Mouse (Mus musculus): ENCODE results near the gene Rnf207.

Gene Rnf207

DNA sequence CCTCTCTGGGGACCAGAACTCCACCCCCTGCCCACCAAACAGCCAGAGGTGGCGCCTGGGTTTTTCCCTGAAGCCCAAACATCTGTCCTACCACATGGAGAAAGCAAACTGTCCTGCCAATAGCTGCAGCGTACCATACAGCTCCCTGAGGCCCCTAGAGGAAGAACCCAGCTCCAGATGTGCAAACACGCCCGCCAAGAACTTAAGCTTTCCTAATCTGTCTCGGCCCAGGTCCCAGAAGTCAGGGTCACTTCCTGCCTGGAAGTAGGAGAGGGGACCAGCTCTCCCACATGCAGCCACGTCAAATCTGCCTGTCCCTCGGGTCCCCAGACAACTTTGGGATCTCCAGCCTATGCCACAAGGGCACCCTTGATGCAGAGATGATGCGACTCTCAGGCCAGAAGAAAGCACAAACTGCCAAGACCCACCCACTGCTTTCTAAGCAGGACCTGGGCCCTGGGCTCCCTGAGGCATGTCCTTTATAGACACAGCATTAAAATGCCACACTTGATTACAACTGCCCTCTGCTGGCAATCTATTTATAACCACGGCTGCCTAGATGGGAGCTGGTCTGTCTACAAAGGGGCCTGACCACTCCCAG, 46.2 kb downstream of the Rnf207 start:
- peak; percentile 90 to 92 for DNase-seq (ENCODE audit: low spot score in 2 of 2)

DNA sequence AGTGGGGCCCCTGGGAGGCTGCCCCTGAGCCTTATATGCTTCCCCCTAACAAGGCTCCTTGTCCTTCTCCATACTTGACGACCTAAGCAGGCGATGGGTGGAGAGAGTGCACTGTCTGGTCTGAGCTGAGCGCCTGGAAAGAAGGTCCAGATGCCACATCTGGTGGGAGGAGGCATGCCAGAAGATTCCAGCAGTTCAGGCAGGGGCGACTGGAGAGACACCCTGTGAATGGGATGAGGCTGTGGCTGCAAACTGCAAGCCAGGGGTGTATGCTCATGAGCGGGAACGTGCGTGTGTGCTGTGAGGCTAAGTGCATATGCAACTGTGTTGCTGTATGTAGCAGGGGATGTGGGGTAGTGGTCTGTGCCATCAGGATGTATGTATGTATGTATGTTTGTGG, 46.8 kb downstream of the Rnf207 start:
- no peak for DNase-seq (ENCODE audit: low spot score in 2 of 2)

DNA sequence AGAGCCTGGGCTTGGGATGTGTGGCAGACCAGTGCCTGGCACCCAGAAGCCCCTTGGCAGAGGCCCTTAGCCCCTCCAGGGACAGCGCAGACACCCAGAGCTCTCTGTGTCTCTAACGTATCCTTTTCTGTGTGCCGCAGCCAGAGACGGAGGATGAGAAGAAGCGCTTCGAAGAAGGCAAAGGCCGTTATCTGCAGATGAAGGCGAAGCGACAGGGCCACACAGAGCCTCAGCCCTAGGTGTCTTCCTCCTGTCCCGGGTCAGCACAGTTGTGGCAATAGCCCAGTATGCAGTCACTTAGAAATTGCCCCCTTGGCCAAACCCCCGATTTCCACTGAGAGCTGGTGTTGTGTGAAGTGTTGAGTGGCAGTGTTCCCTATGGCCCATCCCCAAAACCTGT, 47.5 kb downstream of the Rnf207 start:
- DNase-seq (ENCODE audit: low spot score in 2 of 2) = no peak

DNA sequence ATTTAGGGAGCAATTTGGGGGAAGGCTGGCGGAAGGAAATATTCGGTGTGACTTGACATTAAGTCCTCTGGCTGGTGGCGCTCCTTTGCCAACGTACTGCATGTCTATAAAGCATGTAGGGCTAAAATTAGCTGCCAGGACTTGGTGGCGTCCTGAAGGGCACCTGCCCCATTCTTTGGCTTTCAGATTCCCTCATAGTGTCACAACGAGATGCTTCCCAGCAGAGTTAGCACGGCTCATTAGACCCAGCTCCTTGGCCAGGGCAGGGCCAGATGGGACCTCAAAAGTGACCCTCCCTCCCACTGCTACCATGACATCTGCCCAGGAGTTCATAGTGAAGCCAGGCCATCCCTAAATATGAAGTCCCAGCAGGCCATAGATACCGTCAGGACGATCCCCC, 48.2 kb downstream of the Rnf207 start:
- DNase-seq (ENCODE audit: low spot score in 2 of 2) = no peak

DNA sequence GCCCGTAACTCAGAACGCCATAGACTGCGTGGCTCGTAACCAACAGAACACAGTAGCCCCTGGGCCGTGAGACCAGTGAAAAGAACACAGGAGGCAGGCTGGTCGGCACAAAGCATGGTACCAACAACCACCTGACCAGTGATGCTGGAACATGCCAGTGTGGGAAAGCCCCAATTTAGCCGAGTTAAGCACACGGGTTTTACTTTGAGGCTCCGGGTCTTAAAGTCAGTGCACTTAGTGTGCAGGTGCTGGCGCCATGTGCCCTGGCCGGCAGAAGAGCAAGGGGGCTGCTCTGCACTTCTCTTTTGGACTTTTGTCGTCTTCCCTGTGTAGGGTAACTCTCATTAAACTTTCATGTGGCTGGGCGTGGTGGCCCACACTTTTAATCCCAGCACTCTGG, 48.8 kb downstream of the Rnf207 start:
- no peak for DNase-seq (ENCODE audit: low spot score in 2 of 2)

DNA sequence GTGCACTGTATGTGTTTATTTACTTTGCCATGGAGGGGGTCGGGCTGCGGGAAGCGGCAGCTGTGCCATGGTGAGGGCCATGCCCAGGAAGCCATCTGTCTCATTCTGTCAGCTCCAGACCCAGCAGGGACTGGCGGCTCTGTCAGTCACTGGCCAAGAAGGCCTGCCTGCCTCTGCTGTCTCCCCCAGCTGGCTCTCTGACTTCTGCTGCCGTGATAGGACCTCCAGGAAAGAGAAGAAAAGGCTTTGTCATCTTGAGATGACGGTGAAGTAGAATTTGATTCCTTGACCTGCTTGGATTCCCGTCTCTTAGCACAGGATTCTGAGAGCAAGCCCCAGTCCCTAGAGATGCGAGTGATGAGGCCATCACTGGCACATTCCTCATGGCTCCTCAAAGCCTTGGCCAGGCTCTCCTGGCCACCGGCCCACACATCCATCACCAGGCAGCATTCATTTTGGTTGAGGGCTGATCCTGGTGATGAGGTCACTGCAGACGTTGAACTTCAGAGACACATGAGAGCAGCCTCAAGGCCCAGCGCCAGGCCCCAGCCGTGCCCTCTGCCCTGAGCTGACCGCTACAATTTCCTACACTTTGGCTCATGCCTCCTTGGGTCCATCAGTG, 50.9 kb downstream of the Rnf207 start:
- peak in 1 of 2 experiments; percentile 80 for DNase-seq (ENCODE audit: low spot score in 2 of 2)

DNA sequence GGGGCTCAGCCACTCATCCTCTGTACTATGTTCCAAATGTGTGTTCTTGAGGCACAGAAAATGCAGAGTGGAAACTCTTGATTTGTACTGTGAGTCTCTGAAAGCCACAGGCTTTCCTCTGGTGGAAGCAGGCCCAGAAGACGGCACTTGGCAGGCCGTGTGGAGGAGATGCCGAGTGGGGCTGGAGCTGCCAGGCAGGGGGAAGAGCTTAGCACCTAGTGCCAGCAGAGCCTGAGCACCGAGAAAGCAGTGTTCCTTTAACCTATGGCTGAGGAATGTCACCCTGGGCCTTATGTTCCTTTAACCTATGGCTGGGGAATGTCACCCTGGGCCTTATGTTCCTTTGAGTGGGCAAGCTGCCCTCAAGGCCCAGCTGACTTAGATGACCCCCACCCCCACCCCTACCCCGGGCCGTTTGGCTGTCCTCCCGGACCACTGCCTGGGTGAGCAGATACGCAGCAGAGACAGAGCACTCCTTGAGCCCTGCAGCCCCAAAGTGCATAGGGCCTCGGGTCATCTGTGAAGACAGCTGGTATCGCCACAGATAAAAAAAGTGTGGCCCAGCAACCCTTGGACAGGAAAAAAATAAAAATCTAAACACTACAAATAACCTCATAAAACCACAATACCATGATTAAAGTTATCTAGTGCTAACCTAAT, 52.4 kb downstream of the Rnf207 start:
- DNase-seq (ENCODE audit: low spot score in 2 of 2) = peak in 1 of 2 experiments; percentile 48

DNA sequence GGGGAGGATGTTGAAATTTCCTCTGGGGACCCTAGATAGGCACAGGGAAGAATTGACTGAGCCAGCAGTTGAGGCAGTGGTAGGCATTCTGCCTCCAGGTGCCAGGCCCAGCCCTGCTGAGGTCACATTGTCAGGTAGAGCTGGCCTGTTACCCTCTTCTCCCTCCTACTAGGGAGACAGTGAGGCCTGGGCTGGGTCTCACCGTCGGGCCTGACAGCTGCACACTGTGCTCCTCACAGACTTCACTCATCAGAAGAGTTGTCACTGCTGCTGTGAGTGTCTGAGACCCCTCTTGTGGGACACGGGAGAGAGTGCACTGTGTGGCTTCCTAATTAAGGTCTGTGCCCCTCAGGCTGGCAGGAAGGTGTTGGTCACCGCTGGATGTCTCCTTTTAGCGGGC, 53.0 kb downstream of the Rnf207 start:
- DNase-seq (ENCODE audit: low spot score in 2 of 2) = no peak

DNA sequence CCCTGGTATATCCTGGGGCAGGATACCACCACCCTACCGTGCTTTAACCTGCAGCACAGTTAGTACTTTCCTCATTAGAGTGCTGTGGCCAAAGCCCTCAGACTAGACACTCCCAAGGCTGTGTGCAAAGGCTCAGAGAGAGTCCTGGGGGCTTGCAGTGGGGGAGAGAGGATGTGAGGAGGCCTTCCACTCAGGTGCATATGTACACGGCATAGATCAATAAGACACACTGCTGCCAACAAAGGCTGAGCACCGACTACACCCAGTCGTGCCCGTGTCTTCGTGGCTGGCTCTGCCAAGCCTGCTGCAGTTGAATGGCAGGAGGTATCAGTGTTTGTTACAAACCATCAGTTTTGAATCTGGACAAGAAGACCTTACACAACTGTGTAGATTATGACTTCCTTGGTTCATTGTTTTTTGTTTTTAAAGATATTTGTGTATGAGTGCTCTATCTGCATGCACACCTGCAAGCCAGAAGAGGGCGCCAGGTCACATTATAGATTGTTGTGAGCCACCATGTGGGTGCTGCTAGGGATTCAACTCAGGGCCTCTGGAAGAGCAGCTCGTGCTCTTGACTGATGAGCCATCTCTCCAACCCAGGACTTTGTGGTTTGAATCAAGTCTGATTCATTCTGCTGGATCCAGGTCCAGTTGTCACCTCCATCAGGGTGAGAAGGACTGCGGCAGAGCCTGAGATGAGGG, 53.8 kb downstream of the Rnf207 start:
- DNase-seq (ENCODE audit: low spot score in 2 of 2) = no peak

DNA sequence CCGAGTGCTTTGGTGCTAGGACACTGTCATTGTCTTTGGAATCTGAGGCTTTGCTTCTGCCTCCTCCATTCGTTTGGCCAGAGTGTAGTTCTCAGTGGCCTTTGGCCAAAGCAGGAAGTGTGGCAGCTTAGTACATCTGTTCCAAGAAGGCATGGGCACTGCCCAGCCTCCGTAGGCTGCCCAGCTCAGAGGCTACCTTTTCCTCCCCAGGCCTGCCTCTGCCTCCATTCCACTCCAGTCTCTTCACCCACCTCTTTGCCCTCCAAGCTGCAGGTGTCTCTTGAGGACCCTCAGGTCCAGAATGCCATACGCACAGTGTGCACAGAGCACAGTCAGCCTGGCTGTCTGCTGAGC, 54.6 kb downstream of the Rnf207 start:
- DNase-seq (ENCODE audit: low spot score in 2 of 2) = no peak

DNA sequence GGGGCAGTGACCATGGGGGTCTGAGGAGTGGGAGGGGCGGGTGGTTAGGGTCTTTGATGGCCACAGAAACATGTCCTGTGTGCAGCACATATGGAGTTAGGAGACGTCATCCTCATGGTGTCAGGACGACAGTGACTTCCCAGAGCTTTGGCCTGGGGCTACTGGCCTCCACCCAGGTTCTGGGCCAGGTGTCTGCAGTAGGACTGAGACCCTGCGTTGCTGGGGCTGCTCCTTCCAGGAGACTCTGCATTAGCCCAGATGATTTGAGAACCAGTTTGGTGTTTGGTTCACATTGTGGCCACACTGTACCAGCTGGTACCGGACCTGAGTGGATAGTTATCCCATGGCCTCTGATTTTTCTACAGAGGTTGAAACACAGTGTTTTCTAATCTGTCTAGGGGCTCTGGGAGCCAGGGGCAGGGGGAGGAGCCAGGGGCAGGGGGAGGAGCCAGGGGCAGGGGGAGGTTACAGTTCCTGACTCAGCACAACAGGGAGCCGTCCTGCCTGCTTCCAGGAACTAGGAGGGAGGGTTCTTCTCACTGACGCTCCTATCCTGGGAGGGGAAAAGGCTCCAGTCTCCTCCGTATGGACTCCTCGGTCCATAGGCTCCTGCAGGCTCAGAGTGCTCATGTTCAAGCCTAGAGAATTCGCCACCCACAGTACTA, 55.1 kb downstream of the Rnf207 start:
- DNase-seq (ENCODE audit: low spot score in 2 of 2) = no peak

DNA sequence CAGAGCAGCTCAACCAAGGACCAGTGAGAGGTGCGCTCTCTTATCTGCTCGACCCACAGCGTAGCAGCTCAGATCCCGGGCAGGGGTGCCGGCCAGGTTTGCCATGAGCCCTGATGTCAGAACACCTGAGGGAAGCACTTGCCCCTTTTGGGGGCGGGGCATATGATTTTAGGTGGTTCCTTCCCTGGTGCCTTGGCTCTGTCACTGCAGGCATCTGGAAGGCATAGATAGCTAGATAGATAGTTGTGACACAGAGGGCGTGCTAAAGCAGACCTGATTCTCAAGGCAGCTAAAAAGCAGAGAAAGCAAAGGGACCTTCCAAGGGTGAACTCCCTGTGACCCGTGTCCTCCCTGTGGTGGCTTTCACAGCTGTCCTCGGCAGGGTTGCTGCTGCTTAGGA, 55.7 kb downstream of the Rnf207 start:
- DNase-seq (ENCODE audit: low spot score in 2 of 2) = no peak

DNA sequence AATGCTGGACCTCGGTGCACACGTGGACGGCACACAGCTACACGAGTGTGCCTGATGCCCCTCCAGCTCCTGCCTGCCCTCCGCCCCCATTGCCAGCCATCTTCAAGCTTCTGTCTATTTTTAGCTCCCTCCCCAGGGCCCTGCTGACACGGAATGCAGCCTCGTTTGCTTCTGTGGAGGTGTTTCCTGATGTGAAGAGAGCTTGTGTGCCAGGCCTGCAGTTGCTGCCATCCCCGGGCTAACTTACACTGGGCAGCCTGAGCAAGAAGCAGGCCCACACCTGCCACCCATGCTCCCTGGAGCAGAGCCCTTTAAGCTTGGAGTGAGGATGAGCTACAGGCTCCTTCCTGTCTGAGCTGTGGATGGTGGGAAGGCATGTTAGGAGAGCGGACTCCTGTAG, 56.6 kb downstream of the Rnf207 start:
- DNase-seq (ENCODE audit: low spot score in 2 of 2) = peak; percentile 66 to 69

DNA sequence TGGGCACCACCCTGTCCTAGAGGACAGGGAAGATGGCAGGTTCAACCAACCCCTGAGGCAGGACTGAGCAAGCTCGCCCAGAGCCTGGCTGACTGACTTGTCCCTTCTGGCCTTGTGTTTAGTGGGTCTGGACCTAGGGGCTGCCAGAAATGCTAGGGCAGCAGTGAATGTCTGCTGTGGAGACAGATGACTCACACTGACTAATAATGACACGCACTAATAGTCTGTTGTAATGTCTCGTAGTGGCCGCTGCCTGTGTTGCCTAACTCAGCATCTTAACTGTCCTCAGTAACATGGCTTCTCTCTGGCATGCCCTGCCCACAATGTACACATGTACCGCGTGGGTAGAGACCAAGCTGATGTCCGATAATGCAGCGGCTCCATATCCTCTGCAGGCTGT, 58.3 kb downstream of the Rnf207 start:
- DNase-seq (ENCODE audit: low spot score in 2 of 2) = no peak

DNA sequence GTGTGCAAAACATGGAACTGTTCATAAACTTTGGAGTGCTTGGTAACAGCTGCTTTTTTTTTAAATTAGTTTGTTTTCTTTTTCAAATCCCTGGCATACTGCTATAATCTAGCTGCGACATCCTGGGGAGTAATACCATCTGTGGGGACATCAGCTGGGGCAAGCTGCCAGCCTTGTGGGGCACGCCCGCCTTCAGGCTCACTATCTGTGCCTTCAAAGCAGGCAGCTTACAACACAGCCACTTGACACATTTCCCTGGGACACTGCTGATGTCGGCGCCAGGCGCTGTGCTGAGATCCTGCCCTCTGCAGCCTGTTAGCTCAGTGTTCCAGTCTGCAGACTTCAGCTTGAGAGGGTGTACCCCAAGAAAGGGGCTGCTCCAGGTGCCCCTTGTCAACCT, 61.7 kb downstream of the Rnf207 start:
- DNase-seq (ENCODE audit: low spot score in 2 of 2) = peak; percentile 74 to 83

Data from heart, adult 9 months (tissue).